Mouse (Mus musculus) bone marrow macrophage, adult 2 months (primary cell): ENCODE data around the gene Foxr1.

Source experiments
- CTCF ChIP-seq: IDR thresholded peaks from 2 replicates; pipeline ENCODE4 v1.5.1; 2012; ENCODE audit warnings: low read depth, mild to moderate bottlenecking, low read length, moderate library complexity
- POLR2A ChIP-seq: IDR thresholded peaks from 2 replicates; pipeline ENCODE4 v1.6.1; 2012; ENCODE audit warnings: mild to moderate bottlenecking, low read depth, low read length, borderline replicate concordance

DNA sequence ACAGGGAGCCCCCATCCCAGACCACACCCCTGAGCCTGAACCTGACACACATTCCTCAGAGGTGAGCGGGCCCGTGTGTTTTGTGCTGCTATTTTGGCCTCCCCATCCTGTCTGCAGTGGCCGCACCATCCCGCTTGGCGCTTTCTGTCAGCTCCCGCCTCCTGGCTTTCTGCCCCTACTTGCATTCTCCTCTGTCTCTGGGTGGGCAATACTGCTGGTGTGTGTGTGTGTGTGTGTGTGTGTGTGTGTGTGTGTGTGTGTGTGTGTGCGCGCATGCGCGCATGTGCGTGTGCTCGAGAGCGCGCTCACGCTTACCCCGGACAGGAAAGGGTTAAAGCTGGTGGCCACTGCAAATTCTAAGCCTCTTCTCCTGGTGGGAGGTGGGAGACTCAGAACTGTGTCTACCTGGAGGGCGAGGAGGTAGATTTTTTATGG lies 48.7 kb upstream of the Foxr1 start:
- TF ChIP-seq CTCF = no peak
- TF ChIP-seq POLR2A = no peak
